Mouse (Mus musculus) heart, postnatal 0 days (tissue): Measurements from ENCODE around the gene Ccdc151. TPM values are rescaled to one million over a fixed set of nuclear protein-coding genes. Genes with fewer than 3 reads are reported as not detected.

Source experiments
- ATAC-seq: fragments of 200-750 bp; cut with Nextera tagmentation; 2 replicates; pipeline ENCODE4 v1.8.0; 2017; ENCODE audit warnings: low read depth, moderate number of reproducible peaks, moderate library complexity; ENCODE audit not compliant: insufficient read depth
- DNase-seq: peaks from one replicate; pipeline ENCODE4 v3.0.0-alpha.2; 2016; ENCODE audit warnings: low spot score
- H3K27ac ChIP-seq: fragments of 300-500 bp; sonication (generic); 2 replicates; pipeline ENCODE4 v1.5.1; 2014; ENCODE audit warnings: low read depth, mild to moderate bottlenecking
- H3K27me3 ChIP-seq: fragments of 300-500 bp; sonication (generic); 2 replicates; pipeline ENCODE4 v1.6.1; 2014; ENCODE audit warnings: low read length, mixed read lengths; ENCODE audit not compliant: control insufficient read depth, insufficient read depth
- H3K36me3 ChIP-seq: fragments of 300-500 bp; sonication (generic); replicated peaks from 2 replicates; pipeline ENCODE4 v1.6.1; 2014; ENCODE audit warnings: low read length, mixed read lengths; ENCODE audit not compliant: control insufficient read depth, insufficient read depth
- H3K4me1 ChIP-seq: fragments of 300-500 bp; sonication (generic); 2 replicates; pipeline ENCODE4 v1.6.1; 2014; ENCODE audit warnings: antibody characterized with exemption; ENCODE audit not compliant: control insufficient read depth, insufficient read depth
- H3K4me2 ChIP-seq: fragments of 300-500 bp; sonication (generic); 2 replicates; pipeline ENCODE4 v1.6.1; 2014; ENCODE audit warnings: low read depth, mild to moderate bottlenecking, low read length, moderate library complexity
- H3K4me3 ChIP-seq: fragments of 300-500 bp; sonication (generic); 2 replicates; pipeline ENCODE4 v1.5.1; 2014; ENCODE audit warnings: low read depth, low read length
- H3K9ac ChIP-seq: fragments of 300-500 bp; sonication (generic); replicated peaks from 2 replicates; pipeline ENCODE4 v1.6.1; 2014; ENCODE audit warnings: low read depth, low read length, mixed read lengths
- H3K9me3 ChIP-seq: fragments of 300-500 bp; sonication (generic); replicated peaks from 2 replicates; pipeline ENCODE4 v1.6.1; 2016; ENCODE audit warnings: low read length; ENCODE audit not compliant: control insufficient read depth
- CTCF ChIP-seq: IDR thresholded peaks from 2 replicates; pipeline ENCODE4 v1.5.1; 2016; ENCODE audit warnings: antibody characterized with exemption, control low read depth, low read depth
- EP300 ChIP-seq: IDR thresholded peaks from 2 replicates; pipeline ENCODE4 v1.6.1; 2016; ENCODE audit warnings: antibody characterized with exemption, low read depth
- WGBS: fragments of 180-500 bp; shearing (Covaris S2); extraction: QIAGEN DNeasy Blood & Tissue Kit; methylation state at CpG from one replicate; pipeline ENCODE4 v1.1.7; 2014; 5-methylcytosine and 5-hydroxymethylcytosine counted together
- polyA plus RNA-seq: library from polyadenylated mRNA; unstranded; fragments of >200 nt; fragmentation: Nextera tagmentation; extraction: Ambion mirVana; gene quantifications from 2 replicates; pipeline ENCODE4 v1.2.1, GENCODE M21; 2015
- total RNA-seq: library from RNA; depleted of rRNA; stranded (reverse); fragments of >200 nt; gene quantifications from 2 replicates; pipeline ENCODE4 v1.2.3, GENCODE M21; 2014; ENCODE audit warnings: low replicate concordance

Gene Ccdc151
- total and polyA plus RNA-seq, 2 experiments from 2014 or later, result 0.12 TPM; not detected in 1

GRCm38 (mm10) chr9:21987592-21988342 lies 14.7 kb downstream of the Ccdc151 start:
- DNase-seq (no peak), ATAC-seq (no peak)
- H3K9me3 ChIP-seq, result no peaks in the 10 kb centered on the region
- peaks cover 77% of the 10 kb centered on the region for H3K27me3 ChIP-seq
- 7% methylated on average over 36 of the region's 36 CpGs for WGBS
- peaks cover 19% of the 10 kb centered on the region for H3K4me1 ChIP-seq
- H3K9ac ChIP-seq, result no peak overlapping the region
- peak overlapping the region; percentile 86; the same call in 1 of the 2 replicates for H3K4me2 ChIP-seq
- no peaks in the 10 kb centered on the region for H3K36me3 ChIP-seq
- H3K27ac ChIP-seq, result no peak overlapping the region
- TF ChIP-seq EP300, result no peak
- TF ChIP-seq CTCF, result no peak
- 0 out of 2 replicates have a peak overlapping the region, but pooled peaks have one; percentile 57 for H3K4me3 ChIP-seq

GRCm38 (mm10) chr9:21983911-21984310 lies 18.5 kb downstream of the Ccdc151 start:
- no peaks in the 10 kb centered on the region for H3K36me3 ChIP-seq
- ATAC-seq (no peak), DNase-seq (no peak)
- H3K27me3 ChIP-seq, result peaks cover 39% of the 10 kb centered on the region
- WGBS, result 28% methylated on average over 3 of the region's 3 CpGs
- TF ChIP-seq EP300 (no peak), CTCF (no peak)
- no peaks in the 10 kb centered on the region; the same call in 1 of the 2 replicates for H3K9me3 ChIP-seq
- peaks cover 7% of the 10 kb centered on the region; the same call in 1 of the 2 replicates for H3K4me1 ChIP-seq
- H3K4me3 ChIP-seq, result no peak overlapping the region
- no peak overlapping the region for H3K27ac ChIP-seq
- H3K4me2 ChIP-seq, result no peak overlapping the region
- no peak overlapping the region for H3K9ac ChIP-seq

- H3K9me3 ChIP-seq, result no peaks in the 10 kb centered on the region; the same call in 1 of the 2 replicates
- H3K27ac ChIP-seq, result no peak overlapping the region
- H3K4me1 ChIP-seq, result no peaks in the 10 kb centered on the region
- H3K9ac ChIP-seq, result no peak overlapping the region
- no peaks in the 10 kb centered on the region for H3K36me3 ChIP-seq
- no peaks in the 10 kb centered on the region; the same call in 1 of the 2 replicates for H3K27me3 ChIP-seq
- DNase-seq (no peak), ATAC-seq (no peak)
- TF ChIP-seq EP300, result no peak
- TF ChIP-seq CTCF, result no peak
- H3K4me3 ChIP-seq, result no peak overlapping the region
- no peak overlapping the region for H3K4me2 ChIP-seq
- WGBS, result 80% methylated on average over 4 of the region's 4 CpGs
Observed at GRCm38 (mm10) chr9:21978398-21979128, 23.9 kb downstream of the Ccdc151 start.

- no peak for DNase-seq
- Histone ChIP-seq H3K4me1 (no peaks in the 10 kb centered on the region), H3K9ac (no peak overlapping the region), H3K9me3 (no peaks in the 10 kb centered on the region; the same call in 1 of the 2 replicates), H3K4me2 (no peak overlapping the region), H3K36me3 (no peaks in the 10 kb centered on the region), H3K4me3 (no peak overlapping the region), H3K27me3 (no peaks in the 10 kb centered on the region; the same call in 1 of the 2 replicates), H3K27ac (no peak overlapping the region)
- TF ChIP-seq CTCF (peak; percentile 34), EP300 (no peak)
- no peak for ATAC-seq
- WGBS, result 21% methylated on average over 2 of the region's 2 CpGs
Observed at GRCm38 (mm10) chr9:21977972-21978371, 24.5 kb downstream of the Ccdc151 start.

GRCm38 (mm10) chr9:21977331-21977730 lies 25.1 kb downstream of the Ccdc151 start:
- ATAC-seq (no peak), DNase-seq (no peak)
- H3K9me3 ChIP-seq, result no peaks in the 10 kb centered on the region; the same call in 1 of the 2 replicates
- TF ChIP-seq CTCF (no peak), EP300 (no peak)
- no peaks in the 10 kb centered on the region for H3K36me3 ChIP-seq
- H3K4me2 ChIP-seq, result no peak overlapping the region
- no peak overlapping the region for H3K27ac ChIP-seq
- H3K27me3 ChIP-seq, result no peaks in the 10 kb centered on the region; the same call in 1 of the 2 replicates
- H3K9ac ChIP-seq, result no peak overlapping the region
- H3K4me3 ChIP-seq, result no peak overlapping the region
- 78% methylated on average over 5 of the region's 5 CpGs for WGBS
- H3K4me1 ChIP-seq, result no peaks in the 10 kb centered on the region
